Mouse (Mus musculus): ENCODE results near the gene Wfdc13. TPM values are rescaled to one million over a fixed set of nuclear protein-coding genes. Genes with fewer than 3 reads are reported as not detected.
"Not testable (repeated sequence)": the region's sequence is repeated elsewhere in the genome, so short reads cannot be mapped to it uniquely, and the experiment has no call there.

The Wfdc13 gene
- polyA plus RNA-seq, 2 experiments from 2014 or later = not detected

GRCm38 (mm10) chr2:164716194-164716786 lies 31.4 kb downstream of the Wfdc13 start:
- not testable (repeated sequence) for ATAC-seq

- no peak for ATAC-seq
Measured at GRCm38 (mm10) chr2:164723276-164723675, 38.4 kb downstream of the Wfdc13 start.

- ATAC-seq = no peak
Measured at GRCm38 (mm10) chr2:164725895-164726619, 41.1 kb downstream of the Wfdc13 start.

GRCm38 (mm10) chr2:164731719-164732118 lies 46.8 kb downstream of the Wfdc13 start:
- ATAC-seq = no peak

GRCm38 (mm10) chr2:164733259-164733658 lies 48.4 kb downstream of the Wfdc13 start:
- no peak for ATAC-seq

GRCm38 (mm10) chr2:164734839-164735238 lies 49.9 kb downstream of the Wfdc13 start:
- no peak for ATAC-seq

GRCm38 (mm10) chr2:164735446-164735845 lies 50.5 kb downstream of the Wfdc13 start:
- no peak for ATAC-seq

Other genes with a start within 250 kb of the Wfdc13 start
- gene Sdc4, start 241.2 kb upstream of the Wfdc13 start, polyA plus RNA-seq (2017; shearing (Covaris generic)) = 10 to 100 TPM; 69.7 to 93.7 TPM
- gene Sys1, start 228.1 kb upstream of the Wfdc13 start, polyA plus RNA-seq (2017; shearing (Covaris generic)) = 10 to 100 TPM in 1 of 2 experiments, 1 to 10 TPM in 1; 8.8 to 15.1 TPM
- not detected for gene Gm20458, start 224.1 kb upstream of the Wfdc13 start, polyA plus RNA-seq (2017; shearing (Covaris generic))
- gene Trp53tg5, start 211.4 kb upstream of the Wfdc13 start, polyA plus RNA-seq (2017; shearing (Covaris generic)) = not detected
- 1 to 10 TPM; 3.7 to 4.5 TPM for gene Dbndd2, start 199.0 kb upstream of the Wfdc13 start, polyA plus RNA-seq (2017; shearing (Covaris generic))
- 10 to 100 TPM; 17.0 to 27.0 TPM for gene Pigt, start 187.6 kb upstream of the Wfdc13 start, polyA plus RNA-seq (2017; shearing (Covaris generic))
- gene Wfdc2, start 122.7 kb upstream of the Wfdc13 start, polyA plus RNA-seq (2017; shearing (Covaris generic)) = 1 to 10 TPM; 2.2 to 3.0 TPM
- not detected for gene Spint3, start 111.6 kb upstream of the Wfdc13 start, polyA plus RNA-seq (2017; shearing (Covaris generic))
- gene Wfdc6a, start 99.7 kb upstream of the Wfdc13 start, polyA plus RNA-seq (2017; shearing (Covaris generic)) = not detected
- gene Eppin, start 91.5 kb upstream of the Wfdc13 start, polyA plus RNA-seq (2017; shearing (Covaris generic)) = not detected
- gene Wfdc6b, start 71.6 kb upstream of the Wfdc13 start, polyA plus RNA-seq (2017; shearing (Covaris generic)) = not detected
- not detected for gene Wfdc8, start 71.5 kb upstream of the Wfdc13 start, polyA plus RNA-seq (2017; shearing (Covaris generic))
- not detected for gene Wfdc16, start 46.3 kb upstream of the Wfdc13 start, polyA plus RNA-seq (2017; shearing (Covaris generic))
- gene Wfdc10, start 29.1 kb upstream of the Wfdc13 start, polyA plus RNA-seq (2017; shearing (Covaris generic)) = not detected
- gene Wfdc9, start 28.5 kb upstream of the Wfdc13 start, polyA plus RNA-seq (2017; shearing (Covaris generic)) = not detected
- gene Wfdc11, start 11.0 kb upstream of the Wfdc13 start, polyA plus RNA-seq (2017; shearing (Covaris generic)) = not detected
- gene Spint4, start 13.4 kb downstream of the Wfdc13 start, polyA plus RNA-seq (2017; shearing (Covaris generic)) = not detected
- gene Spint5, start 30.2 kb downstream of the Wfdc13 start, polyA plus RNA-seq (2017; shearing (Covaris generic)) = not detected
- not detected for gene Wfdc3, start 60.8 kb downstream of the Wfdc13 start, polyA plus RNA-seq (2017; shearing (Covaris generic))
- gene Dnttip1, start 60.9 kb downstream of the Wfdc13 start, polyA plus RNA-seq (2017; shearing (Covaris generic)) = 1 to 10 TPM; 3.8 to 7.3 TPM
- 10 to 100 TPM in 1 of 2 experiments, 1 to 10 TPM in 1; 7.7 to 11.4 TPM for gene Ube2c, start 84.8 kb downstream of the Wfdc13 start, polyA plus RNA-seq (2017; shearing (Covaris generic))
- not detected for gene Tnnc2, start 94.9 kb downstream of the Wfdc13 start, polyA plus RNA-seq (2017; shearing (Covaris generic))
- gene Snx21, start 100.7 kb downstream of the Wfdc13 start, polyA plus RNA-seq (2017; shearing (Covaris generic)) = 1 to 10 TPM; 4.9 to 7.7 TPM
- gene Acot8, start 119.8 kb downstream of the Wfdc13 start, polyA plus RNA-seq (2017; shearing (Covaris generic)) = 10 to 100 TPM; 32.5 to 42.2 TPM
- 1 to 10 TPM; 7.0 to 8.1 TPM for gene Zswim3, start 120.0 kb downstream of the Wfdc13 start, polyA plus RNA-seq (2017; shearing (Covaris generic))
- gene Zswim1, start 137.6 kb downstream of the Wfdc13 start, polyA plus RNA-seq (2017; shearing (Covaris generic)) = 10 to 100 TPM; 20.9 to 30.5 TPM
- not detected for gene Spata25, start 143.4 kb downstream of the Wfdc13 start, polyA plus RNA-seq (2017; shearing (Covaris generic))
- gene Ctsa, start 147.8 kb downstream of the Wfdc13 start, polyA plus RNA-seq (2017; shearing (Covaris generic)) = 100 to 1,000 TPM; 211 to 247 TPM
- gene Neurl2, start 148.3 kb downstream of the Wfdc13 start, polyA plus RNA-seq (2017; shearing (Covaris generic)) = 1 to 10 TPM in 1 of 2 experiments, under 1 TPM in 1; 0.65 to 1.6 TPM
- under 1 TPM; 0.34 to 0.98 TPM for gene Pltp, start 172.6 kb downstream of the Wfdc13 start, polyA plus RNA-seq (2017; shearing (Covaris generic))
- gene Pcif1, start 194.2 kb downstream of the Wfdc13 start, polyA plus RNA-seq (2017; shearing (Covaris generic)) = 100 to 1,000 TPM; 106 to 115 TPM
- 1 to 10 TPM; 5.6 to 8.2 TPM for gene Zfp335, start 226.7 kb downstream of the Wfdc13 start, polyA plus RNA-seq (2017; shearing (Covaris generic))